Mouse (Mus musculus) layer of hippocampus, adult 9-10 months (tissue): ENCODE results near the gene Spire2.
A peak's percentile ranks its signal among the peaks of the same experiment; 100 is the strongest.
"Not testable (repeated sequence)": the region's sequence is repeated elsewhere in the genome, so short reads cannot be mapped to it uniquely, and the experiment has no call there.

Experiments
- DNase-seq: peaks from one replicate; pipeline ENCODE4 v3.0.0; 2022; ENCODE audit warnings: low spot score

The Spire2 gene

DNA sequence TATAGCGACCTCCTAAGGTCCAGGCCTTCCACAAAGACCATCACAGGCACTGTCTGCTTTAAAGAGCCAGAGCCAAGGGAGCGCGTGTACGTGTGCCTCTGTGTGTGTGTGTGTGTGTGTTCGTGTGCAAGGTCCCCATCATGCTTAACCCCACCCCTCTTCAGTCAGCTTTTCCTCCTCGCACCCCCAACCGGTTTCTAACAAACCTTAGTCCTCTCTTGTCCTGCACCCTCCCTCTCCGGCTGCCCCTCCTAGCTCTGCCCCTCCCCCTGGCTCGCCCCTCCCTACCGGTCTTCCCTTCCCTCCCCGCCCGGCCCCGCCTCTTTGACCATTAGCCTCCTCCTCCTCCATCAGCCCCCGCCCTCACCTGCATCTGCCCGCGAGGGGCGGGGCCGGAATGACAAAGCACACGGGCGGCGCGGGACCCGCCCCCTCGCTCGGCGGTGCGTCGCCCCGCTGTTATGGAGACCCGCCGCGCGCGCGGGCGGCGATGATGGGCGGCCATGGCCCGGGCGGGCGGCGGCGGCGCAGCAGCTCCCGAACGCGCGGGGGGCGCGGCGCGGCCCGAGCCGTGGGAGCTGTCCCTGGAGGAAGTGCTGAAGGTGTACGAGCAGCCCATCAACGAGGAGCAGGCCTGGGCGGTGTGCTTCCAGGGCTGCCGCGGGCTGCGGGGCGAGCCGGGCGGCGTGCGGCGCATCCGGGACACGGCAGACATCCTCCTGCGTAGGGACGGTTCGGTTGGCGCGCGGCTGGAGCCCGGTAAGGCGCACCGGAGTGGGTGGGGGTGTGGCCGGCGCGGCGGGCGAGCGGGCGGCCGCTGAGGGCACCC, at the start of gene Spire2:
Gene Spire2 (plus strand): TSS at position 452 of the 829 bp plus-strand sequence.
- DNase-seq, result no peak

DNA sequence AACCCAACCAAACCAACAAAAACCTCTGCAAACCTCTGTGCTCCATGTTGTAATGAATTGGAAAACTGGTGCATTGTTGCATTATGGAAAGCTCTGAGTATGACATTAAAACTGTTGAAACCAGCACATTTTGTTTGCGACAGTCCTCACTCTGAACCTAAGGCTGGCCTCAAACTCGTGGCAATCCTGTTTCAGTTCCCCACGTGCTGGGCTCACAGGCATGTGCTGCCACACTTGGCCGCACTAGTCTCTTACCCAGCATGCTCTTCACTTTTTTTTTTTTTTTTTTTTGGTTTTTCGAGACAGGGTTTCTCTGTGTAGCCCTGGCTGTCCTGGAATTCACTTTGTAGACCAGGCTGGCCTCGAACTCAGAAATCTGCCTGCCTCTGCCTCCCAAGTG, 49.5 kb upstream of the Spire2 start:
- DNase-seq, result not testable (repeated sequence)

DNA sequence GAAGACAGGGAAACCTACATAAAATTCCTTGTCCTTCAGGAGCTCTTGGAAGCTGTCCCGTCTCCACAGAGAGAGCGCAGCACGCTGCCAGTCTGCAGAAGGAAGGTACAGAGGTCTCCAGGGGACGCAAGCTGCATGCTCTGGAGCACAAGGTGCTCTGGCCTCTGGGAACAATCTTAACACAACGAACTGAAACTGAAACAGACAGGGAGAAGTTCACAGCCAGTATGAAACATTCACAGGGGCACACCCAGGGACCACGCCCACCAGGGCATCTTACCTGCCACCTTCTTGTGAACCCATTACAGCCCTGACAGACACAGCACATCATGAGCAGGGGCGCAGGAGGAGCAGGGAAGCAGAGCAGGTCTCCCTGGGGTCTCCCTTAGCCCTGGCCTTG, 48.5 kb upstream of the Spire2 start:
- DNase-seq, result no peak

DNA sequence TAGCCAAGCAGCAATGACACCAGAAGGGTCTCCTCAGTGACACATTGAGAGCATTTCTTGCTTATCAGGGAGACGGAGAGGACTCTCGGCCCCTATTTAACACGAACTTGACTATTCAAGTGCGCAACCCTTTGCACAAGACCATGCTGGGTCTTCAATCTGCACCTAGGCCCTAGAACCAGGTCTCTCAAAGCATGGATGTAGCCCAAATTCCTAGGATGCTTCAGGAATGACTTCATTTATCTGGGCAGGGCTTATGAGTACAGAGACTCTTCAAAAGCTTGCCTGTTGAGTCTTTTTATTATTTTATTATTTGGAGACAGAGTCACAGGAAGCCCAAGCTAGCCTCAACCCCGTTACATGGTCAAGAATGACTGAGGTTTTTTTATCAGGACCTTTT, 48.0 kb upstream of the Spire2 start:
- DNase-seq, result no peak

DNA sequence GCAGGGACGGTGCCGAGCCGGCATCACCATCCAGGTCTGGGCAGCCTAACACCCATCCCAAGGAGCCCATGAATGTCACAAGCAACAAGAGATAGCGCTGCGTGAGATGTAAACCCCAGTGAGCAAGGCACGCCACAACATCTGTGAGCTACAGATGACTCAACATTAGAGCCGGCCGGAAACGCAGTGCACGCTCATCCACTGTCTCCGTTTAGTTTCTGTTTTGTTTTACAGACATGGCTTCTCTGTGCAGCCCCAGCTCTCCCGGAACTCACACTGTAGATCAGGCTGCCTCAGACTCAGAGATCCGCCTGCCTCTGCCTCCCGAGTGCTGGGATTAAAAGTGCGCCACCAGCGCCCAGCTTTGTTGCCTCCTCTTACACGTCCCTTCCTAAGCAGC, 45.2 kb upstream of the Spire2 start:
- DNase-seq, result no peak

DNA sequence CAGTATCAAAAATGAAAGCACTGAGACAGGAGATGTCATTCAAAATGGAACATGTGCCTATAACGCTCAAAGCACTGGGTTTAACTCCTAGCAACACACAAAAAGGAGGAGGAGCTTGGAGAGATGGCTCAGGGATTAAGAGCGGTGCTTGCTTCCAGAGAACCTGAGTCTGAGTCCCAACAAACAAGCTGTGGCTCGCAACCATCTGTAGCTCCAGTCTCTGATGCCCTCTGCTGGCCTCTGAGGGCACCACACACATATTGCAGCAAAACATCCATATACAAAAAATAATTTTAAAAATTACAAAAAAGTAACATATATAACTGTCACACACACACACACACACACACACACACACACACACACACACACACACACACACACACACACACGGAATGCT, 42.3 kb upstream of the Spire2 start:
- peak; percentile 9 for DNase-seq

DNA sequence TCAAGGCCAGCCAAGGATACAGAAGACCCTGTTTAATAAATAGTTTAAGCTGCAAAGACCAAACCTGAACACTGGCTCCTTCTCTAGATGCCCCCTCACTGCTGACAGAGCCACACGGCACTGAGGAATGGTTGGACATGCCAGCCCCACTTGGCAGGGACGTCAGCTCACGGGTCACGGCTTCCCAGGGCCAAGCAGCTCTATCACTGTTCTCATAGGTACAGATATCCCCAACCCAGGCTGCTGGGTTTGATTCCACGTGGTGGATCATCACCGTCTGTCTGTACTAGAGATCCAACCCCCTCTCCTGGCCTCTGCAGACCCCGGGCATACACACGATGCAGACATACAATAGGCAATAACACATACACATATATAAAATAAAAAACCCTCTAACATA, 41.8 kb upstream of the Spire2 start:
- DNase-seq, result no peak

DNA sequence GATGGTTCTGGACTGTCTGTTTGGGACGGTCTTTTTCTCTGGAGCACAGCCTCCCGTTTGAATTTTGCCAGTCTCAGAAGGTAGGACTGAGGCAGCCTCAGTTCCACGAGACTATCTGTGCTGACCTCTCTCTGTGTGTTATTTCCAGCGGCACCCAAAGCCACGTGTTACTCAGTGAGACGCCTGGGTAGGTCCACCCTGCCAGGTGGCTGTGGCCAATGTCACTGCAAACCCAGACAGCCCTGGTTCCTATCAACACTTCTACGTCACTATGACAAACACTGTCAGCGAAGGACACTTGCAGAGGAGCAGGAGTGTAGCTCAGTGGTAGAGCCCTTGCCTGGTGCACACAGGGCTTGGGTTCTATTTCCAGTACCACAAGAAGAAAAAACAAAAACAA, 40.8 kb upstream of the Spire2 start:
- no peak for DNase-seq

DNA sequence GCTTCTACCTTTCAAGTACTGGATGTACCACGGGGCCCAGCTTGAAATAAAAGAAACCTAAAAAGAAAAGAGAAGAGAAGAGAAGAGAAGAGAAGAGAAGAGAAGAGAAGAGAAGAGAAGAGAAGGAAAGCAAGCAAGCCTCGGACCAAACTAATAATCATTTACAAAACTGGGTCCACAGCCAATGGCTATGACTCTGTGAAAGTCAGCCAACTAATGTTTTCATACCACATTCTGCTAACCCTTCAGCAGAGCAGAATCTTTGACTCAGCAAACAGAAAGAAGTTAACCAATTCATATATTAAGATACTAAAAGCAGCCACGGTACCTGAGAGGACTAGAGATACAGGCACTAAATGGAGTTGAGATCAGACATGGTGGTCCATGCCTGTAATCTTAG, 40.2 kb upstream of the Spire2 start:
- DNase-seq, result no peak

DNA sequence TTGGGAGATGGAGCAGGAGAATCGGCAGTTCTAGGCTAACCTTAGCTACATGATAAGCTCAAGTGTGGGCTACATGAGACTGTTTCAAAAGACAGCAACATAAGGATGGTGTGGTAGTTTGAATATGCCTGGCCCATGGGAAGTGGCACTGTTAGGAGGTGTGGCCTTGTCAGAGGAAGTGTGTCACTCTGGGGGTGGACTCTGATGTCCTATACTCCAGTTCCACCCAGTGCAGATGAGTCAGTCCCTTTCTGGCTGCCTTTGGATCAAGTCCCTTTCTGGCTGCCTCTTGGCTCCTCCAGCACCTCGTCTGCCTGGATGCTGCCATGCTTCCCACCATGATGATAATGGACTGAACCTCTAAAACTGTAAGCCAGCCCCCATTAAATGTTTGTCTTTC, 39.7 kb upstream of the Spire2 start:
- no peak for DNase-seq

DNA sequence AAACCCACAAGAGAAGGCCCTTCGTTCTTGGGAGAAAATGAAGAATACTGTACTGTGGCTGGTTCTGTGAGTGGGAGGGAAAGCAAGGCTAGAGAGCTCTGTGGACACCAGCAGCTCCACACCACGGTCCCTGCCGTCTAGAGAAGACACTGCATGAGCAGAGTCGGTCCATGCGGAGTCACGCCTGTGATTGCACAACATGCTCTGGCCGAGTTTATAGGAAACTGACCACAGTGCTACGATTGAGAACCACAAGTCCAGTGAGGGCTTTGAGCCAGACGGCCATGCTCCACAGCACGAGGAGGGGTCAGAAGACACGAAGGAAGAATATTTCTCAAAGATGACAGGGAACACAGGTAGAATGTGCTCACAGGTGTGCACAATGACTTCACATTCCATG, 34.2 kb upstream of the Spire2 start:
- DNase-seq, result no peak

DNA sequence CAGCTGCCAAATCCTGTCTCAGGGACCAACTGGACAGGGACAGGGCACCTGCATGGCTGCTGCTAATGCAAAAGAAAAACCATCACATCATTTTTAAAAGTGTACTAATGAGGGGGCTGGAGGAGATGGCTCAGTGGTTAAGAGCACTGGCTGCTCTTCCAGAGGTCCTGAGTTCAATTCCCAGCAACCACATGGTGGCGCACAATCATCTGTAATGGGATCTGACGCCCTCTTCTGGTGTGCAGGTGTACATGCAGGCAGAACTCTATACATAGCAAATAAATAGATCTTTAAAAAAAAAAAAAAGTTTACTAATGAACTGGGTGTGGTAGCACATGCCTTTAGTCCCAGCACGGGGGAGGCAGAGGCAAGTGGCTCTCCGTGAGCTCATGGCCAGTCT, 23.8 kb upstream of the Spire2 start:
- DNase-seq, result no peak

DNA sequence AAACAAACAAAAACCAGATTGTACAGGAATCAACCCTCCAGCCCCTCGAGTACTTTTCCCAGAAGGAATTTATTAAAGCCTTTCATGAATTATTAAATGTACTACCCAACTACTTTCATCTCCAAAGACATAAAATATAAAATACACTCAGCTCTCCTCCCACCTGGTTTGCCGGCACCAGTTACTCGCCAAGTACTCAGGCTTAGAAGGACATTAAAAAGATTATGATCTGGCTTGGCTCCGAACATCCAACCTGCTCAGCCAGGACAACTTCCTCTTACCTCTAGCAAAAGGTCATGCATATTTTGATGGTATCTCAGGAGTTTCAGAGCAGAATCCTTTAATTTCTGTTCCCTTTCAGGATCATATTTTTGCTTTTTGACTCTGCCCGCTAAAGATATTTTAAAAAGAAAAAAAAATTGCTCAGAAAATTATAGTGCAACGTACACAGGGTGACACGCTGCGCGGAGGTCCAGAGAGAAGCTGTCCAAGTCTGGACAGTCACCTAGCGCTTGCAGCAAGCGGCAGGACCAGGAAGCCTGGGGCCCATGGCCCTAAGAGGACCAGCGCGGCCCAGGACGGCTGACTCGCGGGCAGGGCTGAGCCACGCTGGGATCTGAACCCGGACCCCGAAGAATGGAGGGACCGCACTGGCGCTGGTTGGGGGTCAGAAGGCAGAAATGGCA, 14.6 kb upstream of the Spire2 start:
- DNase-seq, result no peak

DNA sequence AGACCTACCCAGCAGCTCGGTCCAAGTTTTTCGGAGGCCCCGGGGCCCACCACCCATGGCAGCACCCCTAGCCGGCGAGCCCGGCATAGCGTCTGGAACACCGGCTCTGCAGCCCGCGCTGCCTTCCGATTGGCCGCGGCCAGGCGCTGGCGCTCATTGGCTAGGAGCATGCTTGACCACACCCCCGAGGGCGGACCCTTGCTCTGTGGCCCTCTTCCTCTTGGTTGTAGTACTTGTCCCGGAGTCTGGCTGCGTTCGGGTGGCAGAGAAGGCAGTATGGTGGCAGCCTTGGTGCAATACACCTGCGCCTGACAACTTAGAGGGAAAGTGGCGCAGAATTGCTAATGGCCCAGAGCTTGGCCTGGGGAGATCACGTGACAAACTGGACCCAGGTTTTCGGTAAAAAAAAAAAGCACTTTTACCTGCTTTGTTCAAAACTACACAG, 14.0 kb upstream of the Spire2 start, which contains the start of gene Fanca:
Gene Fanca (minus strand): TSS at position 110 of the 445 bp plus-strand sequence.
- peak; percentile 69 for DNase-seq

DNA sequence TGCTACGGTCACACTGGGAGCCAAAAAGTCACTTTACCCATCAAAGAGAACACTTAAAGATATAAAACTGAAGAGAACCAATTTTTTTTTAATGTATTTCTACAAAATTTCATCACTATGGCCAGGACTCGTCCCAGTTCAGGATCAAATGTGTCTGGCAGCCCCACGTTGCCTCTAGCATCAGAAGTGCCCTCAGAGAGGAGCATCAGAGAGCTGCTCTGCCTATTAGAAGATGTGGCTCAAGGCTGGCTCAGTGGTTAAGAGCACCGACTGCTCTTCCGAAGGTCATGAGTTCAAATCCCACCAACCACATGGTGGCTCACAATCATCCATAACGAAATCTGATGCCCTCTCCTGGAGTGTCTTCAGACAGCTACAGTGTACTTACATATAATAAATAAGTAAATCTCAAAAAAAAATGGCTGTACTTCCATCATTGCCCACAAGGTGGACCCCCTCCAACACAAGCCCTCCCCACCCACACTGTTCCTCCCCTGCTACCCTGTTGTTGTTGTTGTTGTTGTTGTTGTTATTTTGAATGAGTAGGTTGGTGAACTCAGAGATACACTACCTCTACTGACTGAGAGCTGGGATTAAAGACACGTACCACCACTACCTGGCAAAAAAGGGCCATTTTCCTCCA, 12.9 kb upstream of the Spire2 start:
- DNase-seq, result no peak

DNA sequence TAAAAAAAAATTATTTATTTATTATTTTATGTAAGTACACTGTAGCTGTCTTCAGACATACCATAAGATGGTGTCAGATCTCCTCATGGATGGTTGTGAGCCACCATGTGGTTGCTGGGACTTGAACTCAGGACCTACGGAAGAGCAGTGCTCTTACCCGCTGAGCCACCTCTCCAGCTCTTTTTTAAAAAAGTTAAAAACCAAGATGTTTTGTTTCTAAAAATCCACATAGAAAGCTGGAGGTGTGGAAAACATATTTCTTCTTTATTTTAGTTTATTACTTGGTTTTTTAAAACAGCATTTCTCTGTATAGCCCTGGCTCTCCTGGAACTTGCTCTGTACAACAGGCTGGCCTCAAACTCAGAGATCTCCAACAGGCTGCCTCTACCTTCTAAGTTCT, 4.0 kb upstream of the Spire2 start:
- DNase-seq, result no peak

DNA sequence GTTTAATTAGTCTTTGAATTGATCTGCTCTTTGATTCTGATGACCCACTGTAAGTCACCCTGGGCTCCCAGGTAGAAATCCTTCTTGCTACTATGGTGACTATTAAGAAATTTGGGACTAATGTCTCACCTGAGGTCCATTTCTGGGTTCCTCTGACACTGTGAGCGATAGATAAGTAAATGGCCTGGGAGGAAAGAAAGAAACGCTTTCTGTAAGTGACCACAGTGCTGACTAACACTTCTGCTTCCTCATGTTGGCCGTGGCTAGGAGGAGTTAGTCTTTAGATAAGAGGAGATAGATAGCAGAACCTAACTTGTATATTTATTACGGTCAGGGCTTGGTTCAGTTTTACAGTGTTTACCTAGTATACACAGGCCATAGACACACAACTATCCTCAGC, 3.2 kb upstream of the Spire2 start:
- no peak for DNase-seq

DNA sequence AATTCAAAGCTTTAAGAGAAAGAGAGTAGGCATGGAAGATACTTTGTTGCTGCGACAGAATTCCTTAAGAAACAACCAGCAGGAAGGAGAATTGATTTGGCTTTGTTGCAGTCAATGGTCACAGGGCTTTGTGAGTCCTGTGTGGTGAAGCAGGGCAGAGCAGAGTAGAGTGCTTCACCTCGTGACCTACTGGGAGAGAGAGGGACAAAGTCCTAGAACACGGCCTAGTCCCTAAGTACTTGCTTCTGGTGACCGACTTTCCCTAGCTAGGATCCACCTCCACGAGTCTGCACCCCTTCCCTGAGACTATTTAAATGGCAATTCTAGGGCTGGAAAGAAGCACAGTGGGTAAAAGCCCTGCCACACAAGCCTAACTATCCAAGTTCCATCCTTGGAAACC, 2.6 kb upstream of the Spire2 start:
- no peak for DNase-seq

DNA sequence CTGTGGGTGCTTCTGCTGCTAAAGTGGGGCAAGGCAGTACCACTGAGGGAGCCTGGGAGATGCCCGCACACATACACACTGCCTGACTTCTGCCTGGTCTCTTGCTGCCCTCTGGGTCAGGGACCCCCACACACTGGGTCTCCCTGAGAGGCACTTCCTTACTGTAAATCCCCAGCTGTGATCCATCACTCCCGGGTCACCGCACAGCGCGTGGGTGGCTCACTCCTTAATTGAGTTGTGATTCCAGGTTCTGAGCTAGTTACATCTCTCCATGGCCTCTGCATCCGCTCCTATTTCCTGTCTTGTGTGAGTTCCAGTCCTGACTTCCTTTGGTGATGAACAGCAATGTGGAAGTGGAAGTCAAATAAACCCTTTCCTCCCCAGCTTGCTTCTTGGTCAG, 1.8 kb upstream of the Spire2 start:
- no peak for DNase-seq

DNA sequence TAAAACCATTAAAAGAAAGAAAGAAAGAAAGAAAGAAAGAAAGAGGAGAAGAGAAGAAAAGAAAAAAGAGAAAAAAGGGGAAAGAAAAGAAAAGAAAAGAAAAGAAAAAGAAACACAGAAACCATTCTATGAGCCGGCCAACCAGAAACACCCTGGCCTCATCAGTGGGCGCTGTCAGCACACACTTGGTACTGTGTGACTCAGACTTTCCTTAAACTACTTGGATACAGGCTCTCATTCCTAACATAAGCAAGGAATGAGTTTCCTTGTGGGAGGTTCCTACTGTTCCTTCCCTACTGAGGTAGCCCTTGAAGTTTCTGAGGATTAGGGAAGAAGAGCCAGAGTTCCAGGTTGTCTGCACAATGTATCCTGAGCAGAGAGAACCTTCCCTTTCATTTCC, 1.2 kb upstream of the Spire2 start:
- DNase-seq, result no peak

DNA sequence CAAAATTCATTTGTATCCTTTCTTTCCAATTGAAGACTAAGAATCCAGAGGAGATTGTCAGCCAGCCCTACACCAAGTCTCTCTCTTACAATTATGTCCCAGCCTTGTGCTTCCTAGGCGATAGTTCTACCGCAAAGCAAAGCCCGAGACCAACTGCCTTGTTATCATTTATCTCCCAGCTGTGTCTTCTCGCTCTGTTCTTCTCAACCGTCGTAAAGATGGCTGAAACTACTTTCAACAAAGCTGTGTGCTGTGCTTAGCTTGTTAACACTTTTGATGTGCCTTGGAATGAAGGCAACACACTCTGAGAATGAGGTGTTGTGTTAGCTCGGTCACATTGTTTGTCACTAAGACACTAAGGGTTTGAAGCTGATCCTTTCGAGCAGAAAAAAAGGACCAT, 703 bp upstream of the Spire2 start:
- no peak for DNase-seq

DNA sequence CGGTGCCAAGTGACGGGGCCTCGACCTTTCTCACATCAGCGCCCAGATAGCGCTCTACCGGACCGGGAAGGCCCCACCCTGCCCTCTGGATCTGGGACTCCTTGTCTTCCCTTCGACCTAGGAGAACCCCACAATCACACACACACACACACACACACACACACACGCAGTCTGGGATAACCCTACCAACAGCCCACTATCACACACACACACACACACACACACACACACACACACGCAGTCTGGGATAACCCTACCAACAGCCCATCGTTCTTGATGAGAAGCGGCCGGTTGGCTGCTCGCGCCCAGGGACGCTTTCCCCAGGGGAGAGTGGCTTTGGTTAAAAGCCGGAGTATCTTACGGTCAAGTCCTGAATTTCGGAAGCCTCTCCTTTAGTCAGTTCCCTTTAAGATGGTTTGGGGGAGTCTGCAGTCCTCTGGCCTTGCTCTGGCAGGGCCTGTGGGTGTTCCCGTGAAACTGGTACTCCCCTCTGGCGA, 626 bp downstream of the Spire2 start:
- DNase-seq, result no peak

DNA sequence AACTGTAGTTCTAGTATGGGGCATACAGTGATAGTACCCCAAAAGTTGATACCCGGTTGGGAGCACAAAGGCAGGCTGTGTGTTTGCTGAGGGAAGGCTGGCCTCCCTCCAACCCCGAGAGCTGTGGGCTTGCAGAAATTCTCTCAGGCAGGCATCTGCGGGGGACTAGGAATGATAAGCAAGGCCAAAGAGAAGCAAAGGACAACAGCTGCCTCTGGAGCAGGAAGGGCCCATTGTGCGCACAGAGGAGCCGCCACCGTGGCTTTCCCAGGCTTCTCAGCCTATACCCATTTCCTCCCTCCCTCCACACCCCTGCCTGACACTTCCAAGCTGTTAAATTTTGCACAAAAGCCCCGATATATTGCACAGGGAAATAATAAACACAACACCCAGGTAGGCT, 1.4 kb downstream of the Spire2 start:
- no peak for DNase-seq
